ENCODE assay signal across 8 mouse cellular contexts in the genomic region with DNA sequence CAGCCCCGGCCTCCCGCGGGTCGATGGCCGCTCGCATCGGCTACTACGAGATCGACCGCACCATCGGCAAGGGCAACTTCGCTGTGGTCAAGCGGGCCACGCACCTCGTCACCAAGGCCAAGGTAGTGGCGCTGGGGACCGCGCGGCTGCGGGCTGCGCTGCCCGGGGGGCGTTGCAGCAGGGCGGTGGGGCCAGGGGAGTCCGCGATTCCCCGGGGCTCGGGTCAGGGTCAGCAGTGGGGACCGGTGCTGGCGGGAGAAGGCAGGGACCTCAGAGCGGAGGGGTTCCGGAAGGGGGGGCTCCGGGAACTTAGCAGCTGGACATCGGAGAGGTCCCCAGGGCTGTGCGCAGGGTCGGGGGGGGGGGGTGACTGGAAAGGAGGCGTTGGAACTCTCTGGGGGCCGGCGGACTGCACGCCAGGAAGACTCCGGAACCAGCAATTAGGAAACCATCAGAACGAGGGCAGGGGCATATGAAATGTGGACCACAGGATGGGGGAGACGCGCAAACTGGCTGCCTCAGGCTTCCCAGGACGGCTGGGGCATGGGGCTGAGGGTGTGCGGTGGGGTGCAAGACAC. TPM values are rescaled to one million over a fixed set of nuclear protein-coding genes. Genes with fewer than 3 reads are reported as not detected.
DNase-seq lines count a peak whose midpoint lies in the region; ATAC-seq and TF ChIP-seq lines count a peak whose summit lies in the region.

No protein-coding gene starts in this region.

- H3K9ac ChIP-seq in forebrain, embryonic 14.5 days (ENCODE audit: low read length) = peak overlapping the region; percentile 97
- peak overlapping the region; percentile 98 for H3K9ac ChIP-seq in hindbrain, postnatal 0 days (replicated peaks; ENCODE audit: low read length)
- peak overlapping the region; percentile 89 for H3K9ac ChIP-seq in liver, embryonic 13.5 days
- H3K9ac ChIP-seq in neural tube, embryonic 13.5 days = peak overlapping the region; percentile 98

- H3K4me3 ChIP-seq in spleen, adult 2 months (ENCODE audit: extremely low read depth, insufficient read depth, insufficient read length) = peak overlapping the region; percentile 93
- H3K4me3 ChIP-seq in forebrain, embryonic 14.5 days (ENCODE audit: low read depth, low read length) = peak overlapping the region; percentile 95
- peak overlapping the region; percentile 95 for H3K4me3 ChIP-seq in hindbrain, postnatal 0 days (ENCODE audit: low read length)
- peak overlapping the region; percentile 86 for H3K4me3 ChIP-seq in liver, embryonic 13.5 days (replicated peaks)
- peak overlapping the region; percentile 97 for H3K4me3 ChIP-seq in neural tube, embryonic 13.5 days

- H3K27me3 ChIP-seq in spleen, adult 2 months (ENCODE audit: control insufficient read depth, insufficient read depth, low read length) = no peaks in the 10 kb centered on the region
- H3K27me3 ChIP-seq in forebrain, embryonic 14.5 days (replicated peaks; ENCODE audit: control insufficient read depth, insufficient read depth, low read length) = no peaks in the 10 kb centered on the region
- no peaks in the 10 kb centered on the region for H3K27me3 ChIP-seq in hindbrain, postnatal 0 days (ENCODE audit: insufficient read depth, low read length)
- H3K27me3 ChIP-seq in liver, embryonic 13.5 days = no peaks in the 10 kb centered on the region
- no peaks in the 10 kb centered on the region; the same call in 1 of the 2 replicates for H3K27me3 ChIP-seq in neural tube, embryonic 13.5 days

- under 1% methylated on average over 44 of the region's 46 CpGs for WGBS in spleen, adult 2 months
- WGBS in forebrain, embryonic 14.5 days = under 1% methylated on average over 43 of the region's 46 CpGs
- 3% methylated on average over 45 of the region's 46 CpGs for WGBS in hindbrain, postnatal 0 days
- WGBS in liver, embryonic 13.5 days (ENCODE audit: insufficient replicate concordance) = 1% methylated on average over 46 of the region's 46 CpGs
- WGBS in neural tube, embryonic 13.5 days = 0% methylated on average over 46 of the region's 46 CpGs

- H3K36me3 ChIP-seq in spleen, adult 2 months (ENCODE audit: control insufficient read depth, insufficient read depth, low read length) = no peaks in the 10 kb centered on the region
- no peaks in the 10 kb centered on the region for H3K36me3 ChIP-seq in forebrain, embryonic 14.5 days (ENCODE audit: control insufficient read depth, insufficient read depth, low read length)
- H3K36me3 ChIP-seq in hindbrain, postnatal 0 days (ENCODE audit: insufficient read depth, low read length) = no peaks in the 10 kb centered on the region
- peaks cover under 1% of the 10 kb centered on the region; the same call in 1 of the 2 replicates for H3K36me3 ChIP-seq in liver, embryonic 13.5 days
- H3K36me3 ChIP-seq in neural tube, embryonic 13.5 days = no peaks in the 10 kb centered on the region

- H3K4me2 ChIP-seq in forebrain, embryonic 14.5 days (ENCODE audit: low read length) = peak overlapping the region; percentile 80
- peak overlapping the region; percentile 86 for H3K4me2 ChIP-seq in hindbrain, postnatal 0 days (ENCODE audit: low read depth, low read length)
- peak overlapping the region; percentile 94 for H3K4me2 ChIP-seq in liver, embryonic 13.5 days
- peak overlapping the region; percentile 82 for H3K4me2 ChIP-seq in neural tube, embryonic 13.5 days

- peak in 1 of 2 experiments; percentile 38 for DNase-seq in spleen, adult 2 months (ENCODE audit: low read depth in 1 of 2, low spot score in 2 of 2)
- DNase-seq in spleen, adult 12 weeks (ENCODE audit: low spot score) = no peak
- peak; percentile 47 for DNase-seq in adrenal gland, postnatal 25 days
- no peak for DNase-seq in forebrain, embryonic 14.5 days (ENCODE audit: low spot score)
- peak; percentile 51 for DNase-seq in hindbrain, postnatal 0 days (ENCODE audit: low spot score)
- peak; percentile 13 for DNase-seq in liver, embryonic 13.5 days
- no peak for DNase-seq in left cerebral cortex, postnatal 4 days

- no peak for TF ChIP-seq POLR2A in spleen, adult 2 months (IDR thresholded peaks at IDR 0.05; ENCODE audit: low read depth, low read length)

- no peak for TF ChIP-seq CTCF in spleen, adult 2 months (IDR thresholded peaks at IDR 0.05; ENCODE audit: extremely low read depth, insufficient read depth, insufficient read length, insufficient replicate concordance)
- no peak for TF ChIP-seq CTCF in hindbrain, postnatal 0 days (IDR thresholded peaks at IDR 0.05; ENCODE audit: low read depth)

- ATAC-seq in forebrain, embryonic 14.5 days = peak; percentile 66
- ATAC-seq in hindbrain, postnatal 0 days = peak; percentile 73
- ATAC-seq in liver, embryonic 13.5 days (ENCODE audit: low read depth) = peak; percentile 53
- peak; percentile 73 for ATAC-seq in neural tube, embryonic 13.5 days (ENCODE audit: low read depth)

- peaks cover 9% of the 10 kb centered on the region; the same call in 1 of the 2 replicates for H3K4me1 ChIP-seq in spleen, adult 2 months (ENCODE audit: control insufficient read depth, insufficient read depth, insufficient read length)
- peaks cover 33% of the 10 kb centered on the region for H3K4me1 ChIP-seq in forebrain, embryonic 14.5 days (ENCODE audit: control insufficient read depth, insufficient read depth, low read length)
- H3K4me1 ChIP-seq in hindbrain, postnatal 0 days (ENCODE audit: insufficient read depth, low read length) = peaks cover 26% of the 10 kb centered on the region
- peaks cover 84% of the 10 kb centered on the region for H3K4me1 ChIP-seq in liver, embryonic 13.5 days (replicated peaks)
- peaks cover 50% of the 10 kb centered on the region for H3K4me1 ChIP-seq in neural tube, embryonic 13.5 days (replicated peaks)

- intact Hi-C loops in left cerebral cortex, postnatal 4 days (cut with DNase I) = loop anchor here (2.0 kb wide), 1 partner anchor 28 kb away; no protein-coding TSS in a partner anchor

- H3K9me3 ChIP-seq in forebrain, embryonic 14.5 days (replicated peaks; ENCODE audit: control insufficient read depth, low read length) = no peaks in the 10 kb centered on the region
- H3K9me3 ChIP-seq in hindbrain, postnatal 0 days (ENCODE audit: low read length) = no peaks in the 10 kb centered on the region
- H3K9me3 ChIP-seq in liver, embryonic 13.5 days (replicated peaks) = no peaks in the 10 kb centered on the region
- H3K9me3 ChIP-seq in neural tube, embryonic 13.5 days = no peaks in the 10 kb centered on the region

- H3K27ac ChIP-seq in spleen, adult 2 months (ENCODE audit: insufficient read depth, low read length) = peak overlapping the region; percentile 73
- peak overlapping the region; percentile 84 for H3K27ac ChIP-seq in forebrain, embryonic 14.5 days (ENCODE audit: low read depth, low read length)
- peak overlapping the region; percentile 94 for H3K27ac ChIP-seq in hindbrain, postnatal 0 days
- H3K27ac ChIP-seq in liver, embryonic 13.5 days = peak overlapping the region; percentile 77
- peak overlapping the region; percentile 91 for H3K27ac ChIP-seq in neural tube, embryonic 13.5 days (replicated peaks)

RNA-seq across cellular contexts. Expression of a gene that starts 0.5 kb away (rescaled TPM):
- polyA plus RNA-seq in spleen, adult 2 months (2012; rRNA removed) = 13.4 and 13.7 TPM in 2 replicates
- 57.3 and 63.2 TPM in 2 replicates for total RNA-seq in adrenal gland, postnatal 25 days (2021)
- 5.0 and 5.7 TPM in 2 replicates for polyA plus RNA-seq in forebrain, embryonic 14.5 days (2014; fragmentation: Nextera tagmentation; extraction: Ambion mirVana)
- 32.3 and 37.1 TPM in 2 replicates for total RNA-seq in hindbrain, postnatal 0 days (2014; rRNA removed)
- 12.5 and 12.6 TPM in 2 replicates for polyA plus RNA-seq in hindbrain, postnatal 0 days (2015; fragmentation: Nextera tagmentation; extraction: Ambion mirVana)
- 2.4 and 2.8 TPM in 2 replicates for polyA plus RNA-seq in liver, embryonic 13.5 days (2015; fragmentation: Nextera tagmentation; extraction: Ambion mirVana)
- polyA plus RNA-seq in neural tube, embryonic 13.5 days (2015; fragmentation: Nextera tagmentation; extraction: Ambion mirVana) = 9.3 and 9.4 TPM in 2 replicates
- 10 to 100 TPM; 54.6 to 56.9 TPM for total RNA-seq in left cerebral cortex, postnatal 4 days (2021)

RNA-seq across cellular contexts. Expression of a gene that starts 0.6 kb away (rescaled TPM):
- polyA plus RNA-seq in spleen, adult 2 months (2012; rRNA removed) = 10.3 and 12.1 TPM in 2 replicates
- total RNA-seq in adrenal gland, postnatal 25 days (2021) = 112 and 146 TPM in 2 replicates
- polyA plus RNA-seq in forebrain, embryonic 14.5 days (2014; fragmentation: Nextera tagmentation; extraction: Ambion mirVana) = 314 and 359 TPM in 2 replicates
- 137 and 186 TPM in 2 replicates for total RNA-seq in hindbrain, postnatal 0 days (2014; rRNA removed)
- polyA plus RNA-seq in hindbrain, postnatal 0 days (2015; fragmentation: Nextera tagmentation; extraction: Ambion mirVana) = 222 and 243 TPM in 2 replicates
- polyA plus RNA-seq in liver, embryonic 13.5 days (2015; fragmentation: Nextera tagmentation; extraction: Ambion mirVana) = 80.3 and 92.8 TPM in 2 replicates
- 282 and 301 TPM in 2 replicates for polyA plus RNA-seq in neural tube, embryonic 13.5 days (2015; fragmentation: Nextera tagmentation; extraction: Ambion mirVana)
- total RNA-seq in left cerebral cortex, postnatal 4 days (2021) = 100 to 1,000 TPM; 262 to 267 TPM

RNA-seq across cellular contexts. Expression of a gene that starts 58.0 kb away (rescaled TPM):
- polyA plus RNA-seq in spleen, adult 2 months (2012; rRNA removed) = 322 and 583 TPM in 2 replicates
- total RNA-seq in adrenal gland, postnatal 25 days (2021) = 286 and 328 TPM in 2 replicates
- polyA plus RNA-seq in forebrain, embryonic 14.5 days (2014; fragmentation: Nextera tagmentation; extraction: Ambion mirVana) = 24.5 and 30.9 TPM in 2 replicates
- 124 and 126 TPM in 2 replicates for total RNA-seq in hindbrain, postnatal 0 days (2014; rRNA removed)
- 48.3 and 51.6 TPM in 2 replicates for polyA plus RNA-seq in hindbrain, postnatal 0 days (2015; fragmentation: Nextera tagmentation; extraction: Ambion mirVana)
- 17.7 and 19.6 TPM in 2 replicates for polyA plus RNA-seq in liver, embryonic 13.5 days (2015; fragmentation: Nextera tagmentation; extraction: Ambion mirVana)
- 39.2 and 44.2 TPM in 2 replicates for polyA plus RNA-seq in neural tube, embryonic 13.5 days (2015; fragmentation: Nextera tagmentation; extraction: Ambion mirVana)
- 10 to 100 TPM; 80.0 to 97.1 TPM for total RNA-seq in left cerebral cortex, postnatal 4 days (2021)

Comparison
In these comparisons a context has a peak if more than half of its experiments do, and no peak if none do; other contexts are left out.
1. DNase-seq: peak in adrenal gland, postnatal 25 days (single experiment), hindbrain, postnatal 0 days (single experiment) and liver, embryonic 13.5 days (single experiment); none in spleen, adult 12 weeks (single experiment), forebrain, embryonic 14.5 days (single experiment) and left cerebral cortex, postnatal 4 days (single experiment).
2. Peak in every context shown above with its lines, with median percentiles within 50 percentile points of each other: H3K27ac ChIP-seq, H3K4me3 ChIP-seq, ATAC-seq, H3K4me2 ChIP-seq and H3K9ac ChIP-seq.